Mouse (Mus musculus) megakaryocyte, embryonic 14.5 days (primary cell): ENCODE results near the gene Abcg4. TPM values are rescaled to one million over a fixed set of nuclear protein-coding genes. Genes with fewer than 3 reads are reported as not detected.

ENCODE experiments used
- H3K27me3 ChIP-seq: replicated peaks from 2 replicates; pipeline ENCODE3; 2012; ENCODE audit warnings: inconsistent platforms
- H3K36me3 ChIP-seq: replicated peaks from 2 replicates; pipeline ENCODE3; 2012; ENCODE audit warnings: low read length, inconsistent platforms, mixed read lengths
- H3K4me1 ChIP-seq: 2 replicates; pipeline ENCODE4 v1.6.1; 2012; ENCODE audit warnings: inconsistent platforms
- H3K4me3 ChIP-seq: replicated peaks from 2 replicates; pipeline ENCODE3; 2012; ENCODE audit warnings: moderate library complexity, mild to moderate bottlenecking, inconsistent platforms
- H3K9me3 ChIP-seq: 2 replicates; pipeline ENCODE4 v1.6.1; 2012; ENCODE audit warnings: inconsistent platforms
- FLI1 ChIP-seq: IDR thresholded peaks from 2 replicates; pipeline ENCODE4 v1.6.1; 2012; ENCODE audit warnings: low read length, inconsistent platforms, mixed read lengths
- GATA1 ChIP-seq: IDR thresholded peaks from 3 replicates; pipeline ENCODE4 v1.6.1; 2012; ENCODE audit warnings: mixed read lengths, low read length, inconsistent platforms, borderline replicate concordance
- polyA plus RNA-seq: library from polyadenylated mRNA; stranded (reverse); fragments of >175 nt; gene quantifications from 2 replicates; pipeline ENCODE4 v1.2.3, GENCODE M21; 2012; ENCODE audit warnings: low replicate concordance; ENCODE audit not compliant: insufficient read depth

Abcg4 gene
- polyA plus RNA-seq, 1 experiment = 0.19 TPM

GRCm38 (mm10) chr9:44261388-44261787 lies 27.0 kb downstream of the Abcg4 start:
- Histone ChIP-seq H3K36me3 (peaks cover 61% of the 10 kb centered on the region), H3K4me3 (no peak overlapping the region)

GRCm38 (mm10) chr9:44259014-44259413 lies 29.4 kb downstream of the Abcg4 start:
- no peaks in the 10 kb centered on the region for H3K9me3 ChIP-seq
- no peak for TF ChIP-seq FLI1
- no peak for TF ChIP-seq GATA1
- H3K4me3 ChIP-seq = no peak overlapping the region
- peaks cover 67% of the 10 kb centered on the region for H3K4me1 ChIP-seq
- H3K27me3 ChIP-seq = peaks cover 37% of the 10 kb centered on the region
- H3K36me3 ChIP-seq = peaks cover 58% of the 10 kb centered on the region

More at GRCm38 (mm10) chr9:44261388-44261787, 27.0 kb downstream of the Abcg4 start:
- peaks cover 38% of the 10 kb centered on the region for H3K27me3 ChIP-seq
- H3K9me3 ChIP-seq = no peaks in the 10 kb centered on the region
- TF ChIP-seq FLI1 (no peak), GATA1 (no peak)
- peaks cover 62% of the 10 kb centered on the region for H3K4me1 ChIP-seq

- Histone ChIP-seq H3K27me3 (peaks cover 33% of the 10 kb centered on the region), H3K36me3 (peaks cover 50% of the 10 kb centered on the region), H3K4me3 (no peak overlapping the region), H3K4me1 (peaks cover 65% of the 10 kb centered on the region), H3K9me3 (no peaks in the 10 kb centered on the region)
- no peak for TF ChIP-seq FLI1
- no peak for TF ChIP-seq GATA1
Observed at GRCm38 (mm10) chr9:44256213-44256612, 32.2 kb downstream of the Abcg4 start.

DNA sequence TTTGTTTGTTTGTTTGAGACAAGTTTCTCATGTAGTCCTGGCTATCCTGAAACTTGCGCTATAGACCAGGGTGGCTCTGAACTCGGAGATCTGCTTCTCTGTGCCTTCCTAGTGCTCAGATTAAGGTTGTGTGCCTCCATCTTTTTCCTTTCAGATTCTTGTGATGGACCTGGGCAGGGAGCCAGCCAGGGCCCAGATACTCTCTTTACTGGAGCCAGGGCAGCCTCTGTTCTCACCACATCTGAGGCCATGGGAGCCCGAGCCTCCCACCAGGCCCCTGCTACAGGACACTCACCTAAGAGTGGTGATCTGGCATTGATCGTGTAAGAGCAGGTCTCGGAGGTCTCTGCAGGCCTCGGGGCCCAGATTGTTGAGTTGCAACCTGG lies 33.3 kb downstream of the Abcg4 start:
- peaks cover 36% of the 10 kb centered on the region for H3K27me3 ChIP-seq
- H3K4me1 ChIP-seq = peaks cover 68% of the 10 kb centered on the region
- peaks cover 44% of the 10 kb centered on the region for H3K36me3 ChIP-seq
- no peaks in the 10 kb centered on the region for H3K9me3 ChIP-seq
- H3K4me3 ChIP-seq = peak overlapping the region; percentile 71
- TF ChIP-seq FLI1 (no peak), GATA1 (no peak)

DNA sequence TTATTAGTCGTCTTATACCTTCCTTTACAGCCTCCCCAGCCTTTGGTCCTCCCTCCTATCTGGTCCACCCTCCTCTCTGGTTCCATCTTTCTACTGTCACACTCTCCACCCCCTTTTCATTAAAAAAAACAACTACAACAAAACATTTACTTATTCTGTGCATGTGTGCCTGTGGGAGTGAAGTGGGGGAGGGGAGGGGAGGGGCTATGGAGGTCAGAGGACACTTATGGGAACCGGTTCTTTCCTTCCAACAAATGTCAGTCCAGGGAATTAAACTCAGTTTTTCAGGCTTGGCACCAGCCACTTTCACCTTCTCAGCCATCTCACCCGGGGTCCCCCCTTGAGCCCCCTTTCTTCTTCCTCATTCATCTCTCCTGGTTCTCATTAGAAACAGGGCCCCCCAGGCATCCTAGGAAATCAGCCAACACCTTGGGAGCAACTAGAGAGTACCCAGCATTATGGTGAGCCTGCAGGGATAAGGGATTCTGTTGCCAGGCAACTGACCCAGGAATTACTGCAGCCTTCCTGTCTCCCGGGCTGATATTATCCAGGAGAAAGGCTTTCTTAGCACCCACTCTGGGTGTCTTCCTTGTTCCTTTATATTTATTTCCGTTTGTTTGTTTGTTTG lies 33.8 kb downstream of the Abcg4 start:
- peaks cover 44% of the 10 kb centered on the region for H3K36me3 ChIP-seq
- H3K27me3 ChIP-seq = peaks cover 36% of the 10 kb centered on the region
- H3K4me3 ChIP-seq = no peak overlapping the region
- H3K9me3 ChIP-seq = no peaks in the 10 kb centered on the region
- TF ChIP-seq GATA1 = no peak
- TF ChIP-seq FLI1 = no peak
- H3K4me1 ChIP-seq = peaks cover 73% of the 10 kb centered on the region

DNA sequence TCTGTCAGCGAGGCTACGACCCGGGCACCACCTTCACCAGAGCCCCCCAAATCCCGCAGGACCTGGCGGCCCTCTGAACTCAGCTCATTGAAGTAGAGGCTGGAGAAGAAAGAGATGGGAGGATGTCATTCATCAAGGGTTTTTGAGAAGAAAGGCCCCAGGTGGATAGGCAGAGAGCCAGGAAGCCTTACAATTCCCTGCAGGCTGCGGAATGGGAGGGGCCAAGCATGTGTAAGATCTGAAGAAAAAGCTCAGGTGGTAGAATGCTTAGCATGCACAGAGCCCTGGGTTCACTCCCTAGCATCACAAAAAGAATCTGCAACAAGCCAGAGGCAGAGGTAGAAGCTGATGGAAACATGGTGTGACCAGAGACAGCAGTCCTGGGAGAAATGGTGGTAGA lies 35.0 kb downstream of the Abcg4 start:
- Histone ChIP-seq H3K9me3 (no peaks in the 10 kb centered on the region), H3K27me3 (peaks cover 44% of the 10 kb centered on the region), H3K36me3 (peaks cover 37% of the 10 kb centered on the region), H3K4me1 (peaks cover 77% of the 10 kb centered on the region), H3K4me3 (no peak overlapping the region)
- no peak for TF ChIP-seq FLI1
- TF ChIP-seq GATA1 = no peak

- TF ChIP-seq GATA1 (no peak), FLI1 (no peak)
- Histone ChIP-seq H3K27me3 (peaks cover 50% of the 10 kb centered on the region), H3K36me3 (peaks cover 25% of the 10 kb centered on the region), H3K4me3 (no peak within 1 kb of the TSS), H3K9me3 (no peaks in the 10 kb centered on the region), H3K4me1 (peaks cover 81% of the 10 kb centered on the region)
Observed at GRCm38 (mm10) chr9:44251314-44251713, 37.1 kb downstream of the Abcg4 start, which contains the start of gene Pdzd3. Gene Pdzd3 (minus strand): TSS chr9:44251471.

GRCm38 (mm10) chr9:44250445-44250844 lies 38.0 kb downstream of the Abcg4 start:
- H3K4me1 ChIP-seq = peaks cover 79% of the 10 kb centered on the region
- H3K27me3 ChIP-seq = peaks cover 46% of the 10 kb centered on the region
- H3K9me3 ChIP-seq = no peaks in the 10 kb centered on the region
- TF ChIP-seq FLI1 (no peak), GATA1 (no peak)
- peaks cover 21% of the 10 kb centered on the region for H3K36me3 ChIP-seq
- H3K4me3 ChIP-seq = no peak overlapping the region

DNA sequence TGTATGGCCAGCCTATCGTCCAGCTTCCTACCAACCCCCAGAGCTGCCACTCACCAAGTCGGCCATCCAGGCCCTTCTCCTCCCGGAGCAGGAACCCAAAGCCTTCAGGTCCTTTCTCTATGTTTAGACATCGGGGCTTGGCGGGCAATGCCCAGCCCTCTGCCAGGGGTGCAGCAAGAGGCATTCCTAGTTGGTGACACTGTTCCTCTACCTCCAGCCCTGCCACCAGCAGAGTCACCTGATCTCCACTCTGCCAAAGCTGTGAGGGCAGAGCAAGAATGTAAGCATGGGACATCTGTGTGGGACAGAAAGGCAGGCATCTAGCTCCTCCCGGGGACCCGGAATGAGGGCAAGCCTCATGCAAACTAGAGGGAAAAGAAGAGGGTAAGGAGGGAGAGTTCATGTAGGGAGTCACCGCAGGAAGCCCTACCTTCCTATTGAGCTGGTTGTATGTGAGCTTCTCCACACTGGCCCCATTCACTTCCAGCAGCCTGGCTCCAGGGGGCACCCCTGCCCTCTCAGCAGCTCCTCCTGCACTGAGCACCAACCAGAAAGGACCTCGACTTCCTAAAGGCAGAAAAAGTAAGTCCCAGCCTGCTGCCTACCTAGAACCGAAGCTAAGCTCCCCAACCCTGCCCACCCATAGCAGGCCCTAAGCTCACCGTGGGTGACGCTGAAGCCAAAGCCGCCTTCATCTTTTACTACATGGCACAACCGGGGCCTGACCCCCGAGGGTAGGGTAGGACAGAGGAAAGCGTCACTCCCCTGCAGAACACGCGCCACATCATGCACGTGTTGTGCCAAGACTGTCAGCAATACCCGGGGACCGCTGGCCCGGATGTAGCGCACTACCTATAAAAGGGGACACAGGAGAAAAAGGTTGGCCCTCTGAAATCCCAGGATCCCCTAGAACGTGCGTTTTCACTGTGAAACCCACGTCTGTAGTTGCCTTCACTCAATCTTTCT lies 39.0 kb downstream of the Abcg4 start:
- H3K9me3 ChIP-seq = no peaks in the 10 kb centered on the region
- peak overlapping the region; percentile 59 for H3K4me3 ChIP-seq
- peaks cover 43% of the 10 kb centered on the region for H3K27me3 ChIP-seq
- peaks cover 78% of the 10 kb centered on the region for H3K4me1 ChIP-seq
- peaks cover 17% of the 10 kb centered on the region for H3K36me3 ChIP-seq
- TF ChIP-seq FLI1 = no peak
- TF ChIP-seq GATA1 = no peak

DNA sequence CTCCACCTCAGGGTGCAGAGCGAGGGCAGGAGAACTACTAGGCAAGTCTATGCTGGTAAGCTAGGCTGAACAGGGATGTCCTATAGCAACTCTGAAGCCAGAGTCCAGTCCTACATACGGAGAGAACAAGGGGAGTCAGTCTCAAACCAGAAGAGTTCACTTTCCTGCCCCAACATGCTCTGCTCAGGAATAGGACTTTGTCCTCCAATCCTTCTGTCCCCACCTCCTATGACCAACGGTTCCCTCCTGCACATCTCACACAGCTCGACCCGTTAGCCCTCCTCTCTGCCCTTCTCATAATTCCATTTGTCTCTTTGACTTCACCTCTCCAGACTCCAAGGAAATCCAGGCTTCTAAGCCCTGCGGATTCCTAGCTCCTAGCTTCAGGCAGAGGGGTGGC lies 40.5 kb downstream of the Abcg4 start:
- Histone ChIP-seq H3K9me3 (no peaks in the 10 kb centered on the region), H3K4me1 (peaks cover 77% of the 10 kb centered on the region), H3K36me3 (peaks cover 7% of the 10 kb centered on the region), H3K4me3 (no peak overlapping the region), H3K27me3 (peaks cover 38% of the 10 kb centered on the region)
- TF ChIP-seq GATA1 (no peak), FLI1 (no peak)
